Mouse (Mus musculus) ES-E14 (cell line): ENCODE measurements around the gene Slc6a2.

Experiments used
- CHD2 ChIP-seq: IDR thresholded peaks from 2 replicates; pipeline ENCODE4 v1.6.1; 2014; ENCODE audit warnings: mild to moderate bottlenecking, low read depth, low read length, inconsistent platforms
- HCFC1 ChIP-seq: IDR thresholded peaks from 2 replicates; pipeline ENCODE4 v1.6.1; 2012; ENCODE audit warnings: low read length, inconsistent platforms, borderline replicate concordance; ENCODE audit not compliant: insufficient read depth
- ZNF384 ChIP-seq: IDR thresholded peaks from 2 replicates; pipeline ENCODE4 v1.6.1; 2012; ENCODE audit warnings: low read depth, low read length, inconsistent platforms

- TF ChIP-seq HCFC1 (no peak), ZNF384 (no peak), CHD2 (no peak)
Observed at GRCm38 (mm10) chr8:93043083-93043482, 83.2 kb downstream of the Slc6a2 start.
